Mouse (Mus musculus) gastrocnemius, postnatal 25 days (tissue): ENCODE measurements around the gene Vmn2r25. TPM values are rescaled to one million over a fixed set of nuclear protein-coding genes. Genes with fewer than 3 reads are reported as not detected.
"Not testable (repeated sequence)": the region's sequence is repeated elsewhere in the genome, so short reads cannot be mapped to it uniquely, and the experiment has no call there.

Source experiments
- DNase-seq: peaks from one replicate; pipeline ENCODE4 v3.0.0; 2022
- long read RNA-seq, 2 experiments: library from polyadenylated mRNA; stranded (forward); transcript quantifications; one replicate each; pipeline ENCODE4 v2.0.0; 2021
- total RNA-seq, 2 experiments: library from RNA; stranded (reverse); gene quantifications; 1 replicate in 1 of 2; 2 replicates in 1 of 2; pipeline ENCODE4 v1.2.3; 2021

Gene Vmn2r25
- total RNA-seq = not detected
- long read RNA-seq, experiment 1 = 0 reads
- long read RNA-seq, experiment 2 = 0 reads

- DNase-seq = not testable (repeated sequence)
Measured at GRCm38 (mm10) chr6:123853363-123853762, at the start of gene Vmn2r25. Gene Vmn2r25, minus strand, starts transcription at chr6:123853463.

- DNase-seq = no peak
Measured at GRCm38 (mm10) chr6:123819951-123820350, 33.3 kb downstream of the Vmn2r25 start.

DNA sequence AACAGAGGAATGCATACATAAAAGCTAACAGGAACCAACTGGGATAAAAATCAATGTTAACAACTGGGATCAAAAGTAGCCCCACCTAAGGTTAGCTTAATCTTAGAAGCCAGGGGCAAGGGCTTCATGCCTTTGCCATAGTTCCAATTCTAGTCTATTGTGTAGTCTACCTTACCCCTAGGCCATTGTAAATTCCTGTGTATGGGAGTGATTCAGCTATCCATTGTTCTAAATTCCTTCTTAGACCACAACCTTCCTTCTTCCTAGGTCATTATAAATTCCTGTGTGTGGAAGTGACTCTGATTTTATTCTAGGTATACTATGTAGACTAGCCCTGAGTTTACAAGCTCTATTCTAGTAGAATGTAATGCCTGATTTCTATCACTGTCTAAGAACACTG lies 43.0 kb downstream of the Vmn2r25 start:
- DNase-seq = not testable (repeated sequence)

DNA sequence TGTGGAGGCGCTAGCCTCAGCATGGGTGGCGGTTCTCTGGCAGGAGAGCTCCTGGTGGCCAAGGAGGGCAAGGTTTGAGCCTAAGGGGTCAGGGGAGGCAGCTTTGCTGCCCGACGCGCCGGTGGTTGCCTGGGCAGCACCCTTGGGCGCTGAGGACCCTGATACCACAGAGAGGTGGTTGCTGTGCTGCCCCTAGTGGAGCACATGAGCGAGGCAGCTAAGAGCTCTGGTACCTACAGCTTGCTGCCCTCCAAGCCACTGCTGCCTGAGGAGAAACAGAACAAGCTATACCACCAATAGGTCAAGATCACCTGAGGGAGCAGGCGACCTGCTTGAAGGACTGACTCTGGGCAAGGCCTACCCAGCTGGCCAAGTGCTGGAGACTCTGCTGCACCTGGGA lies 59.5 kb downstream of the Vmn2r25 start:
- DNase-seq = no peak

DNA sequence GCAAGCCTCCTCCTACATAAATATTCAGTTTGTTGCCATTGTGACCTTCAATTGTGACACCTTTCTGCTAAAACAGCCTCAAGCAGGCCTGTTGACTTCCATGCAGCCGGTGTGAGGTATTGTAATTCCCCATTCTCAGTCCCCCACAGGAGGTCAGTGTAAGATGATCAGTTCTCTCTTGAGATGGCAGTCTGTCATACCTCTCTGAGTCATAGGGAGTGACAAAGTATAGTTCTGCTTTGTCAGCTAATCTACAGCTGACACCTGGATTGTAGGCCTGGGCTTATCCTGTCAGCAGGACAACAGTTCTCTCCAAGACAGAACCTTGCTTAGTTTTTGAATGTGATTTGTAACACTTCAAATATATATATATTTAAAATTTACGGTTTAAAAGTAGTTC lies 68.4 kb downstream of the Vmn2r25 start:
- DNase-seq = no peak

- no peak for DNase-seq
Measured at GRCm38 (mm10) chr6:123778579-123778978, 74.7 kb downstream of the Vmn2r25 start, which contains the start of gene Vmn2r24. Gene Vmn2r24, plus strand, starts transcription at chr6:123778879.

Other genes starting within 250 kb of the Vmn2r25 start
- not detected for gene Vmn2r22, start 202.7 kb downstream of the Vmn2r25 start, total RNA-seq
- gene Vmn2r23, start 150.8 kb downstream of the Vmn2r25 start, total RNA-seq = not detected
- not detected for gene Vmn2r24, start 74.6 kb downstream of the Vmn2r25 start, total RNA-seq
- not detected for gene Vmn2r26, start 171.1 kb upstream of the Vmn2r25 start, total RNA-seq